Mouse (Mus musculus) heart, postnatal 25 days (tissue): Measurements from ENCODE around the gene Gnmt. TPM values are rescaled to one million over a fixed set of nuclear protein-coding genes. Genes with fewer than 3 reads are reported as not detected.

ENCODE experiments used
- DNase-seq: peaks from one replicate; pipeline ENCODE4 v3.0.0; 2022; ENCODE audit warnings: low spot score
- intact Hi-C: fragments of 180-260 bp; cut with DNase I; formaldehyde crosslinking; loops from one replicate; pipeline ENCODE4 v1.15.1; 2025
- total RNA-seq, 2 experiments: library from RNA; stranded (reverse); gene quantifications; 2 replicates each; pipeline ENCODE4 v1.2.3; 2021

The Gnmt gene
- total RNA-seq, 2 experiments from 2014 or later: 0.92 to 2.3 TPM

DNA sequence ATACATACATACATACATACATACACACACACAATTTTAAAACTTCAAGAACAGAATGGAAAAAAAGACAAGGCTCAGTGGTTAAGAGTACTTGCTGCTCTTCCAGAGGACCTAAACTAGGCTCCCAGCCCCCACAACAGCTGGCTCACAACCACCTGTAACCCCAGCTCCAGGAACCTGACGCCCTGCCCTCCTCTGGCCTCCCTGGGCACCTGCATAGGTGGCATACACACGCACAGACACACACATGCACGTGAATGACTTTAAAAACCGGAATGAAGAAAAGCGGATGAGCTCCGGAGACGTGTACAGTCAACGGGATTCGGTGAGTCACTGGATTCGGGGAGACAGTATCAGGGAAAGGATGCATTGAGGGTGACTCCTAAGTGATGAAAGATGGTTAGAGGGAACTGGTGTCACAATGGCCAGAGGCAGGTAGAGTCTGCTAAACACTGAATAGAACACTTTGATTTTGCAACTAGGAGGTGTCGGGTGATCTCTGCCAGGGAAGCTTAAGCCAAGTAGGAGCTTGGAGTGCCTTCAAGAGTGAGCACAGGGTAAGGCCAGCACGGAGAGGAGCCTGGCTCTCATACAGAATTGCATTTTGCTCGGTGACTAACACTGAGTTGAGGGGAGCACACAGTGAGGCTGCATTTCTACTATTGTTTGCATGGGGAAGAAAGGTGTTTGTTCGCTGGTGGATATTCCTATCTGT is 22.4 kb downstream of the Gnmt start:
- intact Hi-C loops: loop anchor here (5.0 kb wide), 1 partner anchor 149 kb away; the partner anchor contains the start of gene Srf
- no peak for DNase-seq

DNA sequence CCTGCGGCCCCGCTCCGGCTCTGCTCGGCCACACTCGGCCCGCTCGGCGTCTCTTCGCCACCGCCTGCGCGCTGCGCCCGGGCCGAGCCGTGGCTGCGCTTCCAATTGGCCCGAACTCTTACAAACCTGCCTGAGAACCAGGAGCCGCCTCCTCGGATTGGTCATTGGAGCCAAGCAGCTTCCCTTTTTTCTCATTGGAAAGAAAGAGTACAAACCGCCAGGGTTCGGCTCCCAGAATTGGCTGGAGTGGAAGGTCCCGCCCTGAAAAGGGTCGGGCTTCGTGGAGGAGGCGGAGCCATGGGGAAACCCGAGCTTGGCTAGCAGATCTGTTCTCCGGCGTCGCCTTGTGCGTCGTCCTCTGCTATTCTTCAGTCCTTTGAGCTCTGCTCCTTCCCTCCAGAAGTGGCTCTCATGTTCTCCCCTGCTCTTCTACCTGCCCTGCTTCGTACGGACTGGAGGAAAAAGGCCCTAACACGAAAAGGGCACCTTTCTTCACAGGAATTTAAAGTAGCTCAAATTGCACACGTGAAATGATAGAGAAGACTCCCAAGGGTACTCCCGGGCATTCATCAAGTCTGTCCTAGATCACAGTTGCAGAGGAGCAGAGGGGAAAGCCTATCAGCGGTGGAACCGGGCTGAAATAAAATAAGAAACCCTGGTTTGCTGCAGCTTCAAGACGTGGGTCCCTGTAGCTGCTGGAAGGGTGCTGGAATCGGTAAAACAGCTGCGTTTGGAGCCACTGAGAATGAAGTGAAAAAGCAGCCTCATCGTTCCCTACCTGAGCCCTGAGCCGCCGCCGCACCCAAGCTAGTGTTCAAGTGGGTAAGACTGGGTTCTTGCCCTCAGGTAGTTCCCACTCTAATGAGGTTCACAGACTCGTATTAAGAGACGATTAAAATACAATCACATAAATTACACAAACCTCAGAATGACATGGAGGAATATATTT is 23.8 kb downstream of the Gnmt start, which contains the start of gene Ppp2r5d:
Gene Ppp2r5d (minus strand): TSS at position 225 of the 949 bp plus-strand sequence.
- DNase-seq: peak; percentile 96
- intact Hi-C loops: loop anchor here (5.0 kb wide), 1 partner anchor 148 kb away; the partner anchor contains the start of gene Srf

DNA sequence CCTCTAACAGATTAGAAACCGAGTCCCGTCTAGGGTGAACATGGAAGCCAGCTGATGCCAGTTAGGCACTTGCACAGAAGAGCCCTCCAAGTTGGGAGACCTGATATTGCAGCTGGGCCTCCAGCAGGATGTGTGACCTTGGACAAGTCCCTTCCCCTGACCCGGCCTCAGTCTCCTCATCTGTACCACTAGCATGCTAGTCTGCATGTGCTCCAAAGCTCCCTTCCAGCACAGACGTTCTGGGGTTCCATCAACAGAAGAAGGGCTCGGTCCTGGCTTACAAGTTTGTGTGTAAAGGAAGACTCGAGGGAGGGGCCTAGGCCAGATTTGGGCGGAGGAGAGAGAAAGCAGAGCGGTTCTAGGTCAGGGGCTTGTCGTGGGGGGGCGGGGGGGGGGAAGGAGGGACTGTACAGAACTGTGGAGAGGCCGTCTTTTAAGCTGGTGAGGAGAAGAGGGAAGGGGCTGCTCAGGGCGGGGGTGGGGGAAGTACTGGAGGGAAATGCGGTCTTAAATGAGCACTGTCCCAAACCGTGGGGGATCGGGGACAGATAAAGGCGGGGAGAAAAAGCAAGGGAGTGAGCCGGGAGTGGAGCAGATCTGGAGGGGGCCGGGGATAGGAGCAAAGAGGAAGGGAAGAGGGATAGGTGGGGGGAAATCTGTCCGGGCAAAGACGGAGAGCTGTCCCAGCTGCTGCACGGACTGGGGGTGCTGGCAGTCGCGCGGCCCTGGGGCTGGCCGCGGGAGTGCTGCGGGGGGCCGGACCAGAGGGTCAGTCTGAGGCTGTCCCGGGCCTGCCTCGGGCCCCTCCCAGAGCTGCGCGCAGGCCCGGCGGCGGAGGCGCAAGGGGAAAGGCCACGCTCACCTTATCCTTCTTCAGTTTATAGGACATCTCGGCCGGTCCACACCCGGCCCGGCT is 24.7 kb downstream of the Gnmt start:
- DNase-seq: no peak
- intact Hi-C loops: loop anchor here (2.0 kb wide), 1 partner anchor 19 kb away; no protein-coding TSS in a partner anchor

DNA sequence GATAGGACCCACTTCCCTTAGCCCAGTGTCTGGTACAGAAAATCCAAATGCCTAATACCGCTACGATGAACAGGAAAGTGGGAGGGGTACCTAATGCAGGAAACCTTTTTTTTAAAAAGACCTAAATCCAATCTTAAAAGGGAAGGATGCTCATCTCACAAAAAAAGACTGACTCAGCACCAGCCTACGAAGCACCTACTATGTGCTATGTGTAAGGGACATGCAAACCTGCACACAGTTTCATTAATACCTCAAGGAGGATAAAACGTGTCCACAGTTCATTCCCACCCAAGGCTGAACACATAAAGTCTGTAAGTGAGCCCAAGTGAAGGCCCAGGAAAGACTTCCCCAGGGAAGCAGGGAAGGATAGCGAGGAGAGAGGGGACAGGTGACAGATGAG is 26.5 kb downstream of the Gnmt start:
- no peak for DNase-seq
- intact Hi-C loops: loop anchor here (2.0 kb wide), 1 partner anchor 18 kb away; no protein-coding TSS in a partner anchor

DNA sequence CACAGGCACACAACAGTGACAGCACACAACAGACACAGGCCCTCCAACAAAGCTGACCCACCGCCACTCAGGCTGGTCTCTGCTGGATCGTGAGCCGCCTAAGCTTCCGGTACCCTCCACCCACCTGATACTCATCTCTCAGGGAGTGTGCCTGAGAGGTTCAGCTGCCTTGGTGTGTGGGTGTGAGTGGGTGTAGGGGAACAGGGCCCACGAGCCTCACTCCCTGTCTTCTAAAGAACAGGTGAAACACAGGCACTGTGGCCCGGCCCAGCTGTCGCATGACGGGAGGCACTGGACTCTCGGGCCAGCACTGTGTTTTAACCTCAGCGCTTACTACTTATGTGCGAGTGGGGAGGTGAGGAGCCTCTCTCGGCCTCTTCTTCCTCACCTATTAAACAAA is 26.9 kb downstream of the Gnmt start:
- intact Hi-C loops: loop anchor here (2.0 kb wide), 1 partner anchor 17 kb away; no protein-coding TSS in a partner anchor
- no peak for DNase-seq

DNA sequence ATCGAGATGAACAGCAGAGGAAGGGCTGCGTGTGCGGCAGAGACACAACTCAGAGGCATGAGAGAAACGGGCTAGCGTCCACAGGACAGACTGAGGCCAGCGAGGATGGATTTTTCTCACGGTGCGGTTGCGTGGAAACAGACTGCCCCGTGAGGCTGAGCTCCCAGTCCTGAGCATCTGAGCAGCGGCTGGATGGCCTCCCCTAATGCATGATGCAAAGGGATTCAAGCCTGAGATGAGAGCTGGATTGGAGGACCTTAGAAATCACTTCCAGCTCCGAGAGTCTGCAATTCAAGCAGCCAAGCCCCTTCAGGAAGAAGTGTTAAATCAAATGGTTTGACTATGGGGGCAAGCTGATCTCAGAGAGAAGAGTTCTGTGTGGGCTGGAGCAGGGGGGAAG is 27.5 kb downstream of the Gnmt start:
- intact Hi-C loops: no loop called here
- DNase-seq: no peak

DNA sequence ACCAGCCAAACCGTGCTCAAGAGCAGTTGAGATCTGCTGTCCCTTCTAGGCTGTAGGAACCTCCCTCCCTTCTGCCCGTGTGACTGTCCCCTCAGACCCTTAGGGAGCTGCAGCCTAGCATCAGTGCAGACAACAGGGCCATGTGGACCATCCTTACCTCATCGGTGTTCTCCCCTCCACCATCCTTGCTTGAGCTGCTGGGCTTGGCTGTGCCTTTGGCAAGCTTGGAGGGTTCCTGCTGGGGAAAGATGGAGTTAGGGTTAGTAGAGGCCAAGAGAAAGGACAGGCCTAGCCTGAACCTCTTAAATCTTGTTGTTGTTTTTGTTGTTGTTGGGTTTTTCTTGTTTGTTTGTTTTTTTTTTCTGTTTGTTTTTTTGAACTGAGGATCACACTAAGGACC is 29.1 kb downstream of the Gnmt start:
- no peak for DNase-seq
- intact Hi-C loops: no loop called here

DNA sequence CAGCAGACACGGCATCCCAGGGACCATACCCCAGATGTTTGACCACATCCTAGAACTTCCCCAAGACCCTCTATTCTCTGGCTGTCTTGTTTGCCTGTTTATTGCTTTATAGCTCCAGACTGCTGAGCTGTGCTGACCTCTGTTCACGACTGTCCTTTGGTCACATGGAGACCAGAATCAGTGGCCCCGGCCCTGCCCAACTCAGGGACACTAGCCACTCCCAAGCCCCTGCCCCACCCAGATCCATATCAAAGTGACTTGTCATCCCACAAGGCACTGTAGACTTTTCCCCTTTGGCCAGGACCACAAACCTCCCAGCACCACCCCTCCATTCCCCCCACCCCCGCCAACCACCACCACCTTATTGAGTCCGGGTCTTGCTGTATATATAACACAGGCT is 29.7 kb downstream of the Gnmt start:
- no peak for DNase-seq
- intact Hi-C loops: no loop called here

DNA sequence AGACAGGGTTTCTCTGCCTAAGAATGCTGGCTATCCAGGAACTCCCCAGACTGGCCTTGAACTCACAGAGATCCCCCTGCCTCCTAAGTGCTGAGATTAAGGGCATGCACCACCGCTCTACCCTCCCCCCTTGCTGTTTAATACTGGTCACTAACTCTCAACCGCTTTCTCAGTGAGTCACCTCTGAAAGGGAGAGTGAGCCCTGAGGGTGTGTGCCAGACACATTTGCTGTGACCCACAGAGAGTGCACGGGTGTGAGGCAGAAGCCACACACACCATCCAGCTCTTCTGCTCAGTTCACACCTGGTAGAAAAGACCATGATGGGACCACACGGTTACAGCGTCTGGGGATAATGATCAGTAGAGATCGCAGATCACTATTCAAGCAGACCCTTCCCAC is 30.5 kb downstream of the Gnmt start:
- no peak for DNase-seq
- intact Hi-C loops: no loop called here

DNA sequence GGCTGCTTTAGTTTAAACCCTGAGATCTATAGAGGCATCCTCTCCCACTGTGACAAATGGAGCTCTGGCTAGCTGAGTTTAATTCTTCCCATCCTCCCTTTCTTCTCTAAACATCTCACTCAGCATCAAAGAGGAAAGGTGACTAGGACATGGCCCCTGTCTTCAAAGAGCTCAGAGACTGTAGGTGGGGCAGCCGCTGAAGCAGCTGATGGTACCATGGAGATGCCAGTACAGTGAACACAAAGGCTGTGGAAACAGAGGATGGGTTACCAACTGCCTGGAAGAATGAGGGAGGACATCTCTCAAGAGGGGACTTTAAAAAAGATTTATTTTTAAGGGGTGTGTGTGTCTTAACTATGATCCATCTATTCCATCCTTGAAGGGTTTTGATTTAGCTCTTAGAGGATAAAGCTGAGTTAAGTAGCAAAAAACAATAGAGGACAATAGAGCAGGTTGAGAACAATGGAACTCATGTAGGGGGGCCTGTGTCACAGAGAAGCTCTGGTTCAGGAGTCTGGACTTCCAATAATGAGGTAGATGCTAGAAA is 34.4 kb downstream of the Gnmt start:
- no peak for DNase-seq

DNA sequence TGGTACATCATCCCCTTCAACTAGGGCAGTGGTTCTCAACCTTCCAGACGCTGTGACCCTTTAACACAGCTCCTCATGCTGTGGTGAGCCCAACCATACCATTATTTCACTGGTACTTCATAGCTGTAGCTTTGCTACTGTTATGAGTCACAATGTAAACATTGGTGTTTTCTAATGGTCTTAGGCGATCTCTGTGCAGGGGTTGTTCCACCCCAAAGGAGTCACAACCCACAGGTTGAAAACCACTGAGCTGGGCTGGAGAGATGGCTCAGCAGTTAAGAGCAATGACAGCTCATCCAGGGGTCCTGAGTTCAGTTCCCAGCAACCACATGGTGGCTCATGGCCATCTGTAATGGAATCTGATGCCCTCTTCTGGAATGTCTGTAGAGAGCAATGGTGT is 37.6 kb downstream of the Gnmt start:
- no peak for DNase-seq

More for the DNA sequence above, 34.4 kb downstream of the Gnmt start:
- intact Hi-C loops: no loop called here

DNA sequence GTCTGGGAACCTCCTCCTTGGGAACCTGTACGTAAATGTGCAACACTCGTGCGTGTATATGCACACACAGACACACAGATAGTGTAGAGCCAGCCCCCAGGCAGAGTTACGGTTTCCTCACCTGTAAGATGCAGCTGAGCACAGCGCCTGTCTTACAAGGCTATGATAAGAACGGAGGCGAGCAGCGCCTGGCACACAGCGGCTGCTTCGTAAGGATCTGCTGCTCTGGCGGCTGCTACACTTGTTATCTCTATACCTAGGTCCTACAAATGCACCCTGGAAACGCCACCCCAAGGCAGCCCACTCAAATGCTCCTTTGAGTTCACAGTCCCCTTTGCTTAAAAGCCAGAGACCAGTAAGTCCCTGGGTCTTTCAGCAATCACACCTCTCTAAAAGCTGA is 38.3 kb downstream of the Gnmt start:
- intact Hi-C loops: no loop called here
- DNase-seq: no peak

More for the DNA sequence above, 37.6 kb downstream of the Gnmt start:
- intact Hi-C loops: no loop called here

DNA sequence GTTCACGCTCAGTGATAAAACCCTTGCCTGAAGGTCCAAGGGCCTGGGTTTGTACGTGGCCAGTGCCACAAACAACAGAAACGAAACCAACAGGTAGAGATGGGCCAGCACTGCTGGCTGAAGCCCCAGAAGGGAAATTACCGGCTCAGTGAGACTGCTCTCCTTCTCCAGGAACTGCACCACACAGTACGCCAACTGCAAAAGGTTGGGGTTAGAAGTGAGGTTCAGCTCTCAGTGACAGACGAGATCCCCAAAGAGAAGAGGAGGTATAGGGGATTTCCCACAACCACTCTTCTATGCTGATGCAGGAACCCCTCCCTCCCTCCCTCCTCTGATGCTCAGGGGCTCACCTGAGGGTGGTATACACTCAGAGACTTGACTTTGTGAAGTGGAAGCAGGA is 43.1 kb downstream of the Gnmt start:
- intact Hi-C loops: loop anchor here (2.0 kb wide), 1 partner anchor 17 kb away; no protein-coding TSS in a partner anchor

DNA sequence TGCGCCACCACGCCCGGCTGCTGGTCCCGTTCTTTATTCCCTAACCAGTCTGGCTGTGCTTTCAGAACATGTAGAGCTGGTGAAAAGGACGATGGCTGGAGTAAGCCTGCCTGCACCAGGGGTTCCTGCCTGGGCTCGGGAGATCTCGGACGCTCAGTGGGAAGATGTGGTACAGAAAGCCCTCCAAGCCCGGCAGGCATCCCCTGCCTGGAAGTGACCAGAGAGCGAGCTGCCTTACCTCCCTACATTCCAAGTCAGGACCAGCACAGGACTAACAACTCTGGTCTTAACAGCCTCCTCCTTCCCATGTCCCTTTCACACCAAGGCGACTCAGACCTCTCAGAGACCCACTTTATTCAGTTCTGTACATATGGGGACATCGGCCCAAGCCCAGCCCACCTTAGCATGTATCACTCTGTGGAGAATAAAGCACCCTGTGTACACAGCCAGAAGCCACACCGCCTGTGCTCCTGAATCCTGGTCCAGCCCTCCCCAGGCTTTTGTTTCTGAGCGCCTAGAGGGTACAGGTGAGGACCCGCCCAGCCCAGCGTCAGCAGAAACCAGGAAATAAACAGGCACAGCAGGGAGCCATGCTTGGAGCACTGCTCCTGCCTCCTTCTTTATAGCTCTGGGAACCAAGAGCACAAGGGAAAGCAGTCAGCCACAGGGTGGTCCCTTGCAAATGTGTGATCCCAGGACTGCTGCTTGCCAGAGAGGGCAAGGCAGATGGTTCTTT is 46.1 kb downstream of the Gnmt start:
- DNase-seq: no peak
- intact Hi-C loops: no loop called here

More for the DNA sequence above, 43.1 kb downstream of the Gnmt start:
- DNase-seq: no peak

DNA sequence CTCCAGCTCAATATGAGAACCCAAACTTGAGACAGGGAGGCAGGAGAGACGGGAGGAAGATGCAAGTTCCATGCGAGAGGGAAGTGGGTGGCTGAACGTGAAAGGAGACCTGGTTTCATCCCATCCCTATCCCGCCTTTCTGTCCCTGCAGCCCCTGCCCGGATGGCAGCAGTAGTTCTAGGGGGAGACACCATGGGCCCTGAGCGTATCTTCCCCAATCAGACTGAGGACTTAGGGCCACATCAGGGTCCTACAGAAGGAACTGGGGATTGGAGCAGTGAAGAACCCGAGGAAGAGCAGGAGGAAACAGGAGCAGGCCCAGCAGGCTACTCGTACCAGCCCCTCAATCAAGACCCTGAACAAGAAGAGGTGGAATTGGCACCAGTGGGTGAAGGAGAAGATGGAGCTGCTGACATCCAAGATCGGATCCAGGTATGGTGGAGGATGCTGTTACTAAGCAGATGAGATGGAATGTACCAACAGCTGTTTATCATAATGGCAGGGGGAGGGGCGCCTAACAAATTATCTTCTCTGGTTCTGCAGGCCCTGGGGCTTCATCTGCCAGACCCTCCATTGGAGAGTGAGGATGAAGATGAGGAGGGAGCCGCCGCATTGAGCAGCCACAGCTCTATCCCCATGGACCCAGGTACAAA is 47.4 kb downstream of the Gnmt start:
- no peak for DNase-seq
- intact Hi-C loops: loop anchor here (2.0 kb wide), 2 partner anchors 33 kb away; no protein-coding TSS in a partner anchor

DNA sequence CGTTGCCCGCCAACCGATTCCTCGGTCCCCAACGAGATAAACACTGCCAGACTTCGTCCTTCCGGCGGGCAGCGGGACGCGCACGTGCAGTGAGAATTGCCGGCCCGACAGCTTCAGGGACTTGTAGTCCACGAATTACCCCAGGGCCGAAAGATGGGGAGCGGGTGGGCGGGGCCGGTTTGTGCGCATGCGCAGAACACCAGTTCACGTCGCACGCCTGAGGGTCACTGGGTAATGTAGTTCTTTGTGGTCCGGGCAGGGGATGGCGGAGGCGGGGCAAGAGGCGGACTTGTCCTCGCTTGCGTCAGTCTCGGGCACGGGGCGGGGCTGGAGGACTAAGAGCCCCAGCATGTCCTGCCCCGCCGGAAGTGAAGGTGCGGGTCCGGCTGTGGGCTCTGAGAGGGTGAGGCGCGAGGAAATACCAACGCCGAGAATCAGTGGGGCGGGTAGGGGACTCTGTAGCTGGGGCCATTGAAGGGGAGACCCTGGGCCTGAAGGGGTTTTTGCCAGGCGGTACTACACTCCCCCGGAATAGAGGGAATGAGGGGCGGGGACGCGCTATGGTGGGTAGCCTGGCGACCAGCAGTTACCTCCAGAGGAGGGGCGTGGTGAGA is 48.1 kb downstream of the Gnmt start, which contains the start of gene Klhdc3:
Gene Klhdc3 (minus strand): TSS at position 155 of the 614 bp plus-strand sequence.
- peak; percentile 95 for DNase-seq
- intact Hi-C loops: loop anchor here (2.0 kb wide), 2 partner anchors 32 to 34 kb away; no protein-coding TSS in a partner anchor
